Mouse (Mus musculus): Measurements from ENCODE around the gene Sv2c. TPM values are rescaled to one million over a fixed set of nuclear protein-coding genes. Genes with fewer than 3 reads are reported as not detected.

Gene Sv2c
- polyA plus RNA-seq, 1 experiment = 0.36 TPM

GRCm38 (mm10) chr13:95961191-95961791 is 171.1 kb downstream of the Sv2c start:
- no peak for DNase-seq
- H3K4me1 ChIP-seq (ENCODE audit: control insufficient read depth, insufficient read depth, low read length) = peaks cover 2% of the 10 kb centered on the region; the same call in 1 of the 2 replicates
- TF ChIP-seq CTCF (IDR thresholded peaks at IDR 0.05; ENCODE audit: insufficient read depth, low read length) = no peak
- no peak for TF ChIP-seq POLR2A (IDR thresholded peaks at IDR 0.05; ENCODE audit: borderline replicate concordance, extremely low read depth, low read depth, low read length)
- 12% methylated on average over 29 of the region's 29 CpGs for WGBS
- peak overlapping the region; percentile 65 for H3K4me3 ChIP-seq (replicated peaks; ENCODE audit: extremely low read depth, low read depth, low read length)

DNA sequence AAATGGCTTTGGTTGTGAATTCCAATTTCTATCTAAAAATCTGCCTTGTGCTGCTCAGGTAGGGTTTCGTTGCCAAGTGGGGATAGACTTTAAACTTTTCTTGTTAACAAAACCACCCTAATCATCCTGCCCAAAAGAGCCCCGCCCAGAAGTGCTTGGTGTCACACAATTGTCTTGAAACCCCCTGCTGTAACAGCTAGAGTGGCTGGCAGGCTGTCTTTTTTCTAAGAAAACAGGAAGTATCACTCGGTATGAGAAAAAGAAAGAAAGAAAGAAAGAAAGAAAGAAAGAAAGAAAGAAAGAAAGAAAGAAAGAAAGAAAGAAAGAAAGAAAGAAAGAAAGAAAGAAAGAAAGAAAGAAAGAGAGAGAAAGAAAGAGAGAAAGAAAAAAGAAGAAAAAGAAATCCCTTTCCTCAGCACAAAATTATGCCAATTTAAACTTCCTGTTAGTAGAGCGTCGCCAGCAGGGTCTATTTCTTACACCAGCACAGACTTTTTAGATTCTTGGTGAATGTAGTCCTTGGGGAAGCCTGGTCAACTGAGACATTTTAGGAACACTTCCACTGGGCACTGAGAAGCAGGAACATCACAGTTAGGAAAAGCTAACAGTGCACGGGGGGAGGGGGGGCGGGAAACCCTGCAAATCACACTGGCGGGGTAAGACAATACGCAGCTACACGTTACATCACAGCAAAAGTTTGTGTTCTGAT is 171.7 kb downstream of the Sv2c start:
- 2% methylated on average over 10 of the region's 10 CpGs for WGBS
- H3K4me1 ChIP-seq (ENCODE audit: control insufficient read depth, insufficient read depth, low read length) = peaks cover 2% of the 10 kb centered on the region; the same call in 1 of the 2 replicates
- TF ChIP-seq CTCF (IDR thresholded peaks at IDR 0.05; ENCODE audit: insufficient read depth, low read length) (no peak), POLR2A (IDR thresholded peaks at IDR 0.05; ENCODE audit: borderline replicate concordance, extremely low read depth, low read depth, low read length) (no peak)
- DNase-seq = no peak
- peak overlapping the region; percentile 65 for H3K4me3 ChIP-seq (replicated peaks; ENCODE audit: extremely low read depth, low read depth, low read length)

DNA sequence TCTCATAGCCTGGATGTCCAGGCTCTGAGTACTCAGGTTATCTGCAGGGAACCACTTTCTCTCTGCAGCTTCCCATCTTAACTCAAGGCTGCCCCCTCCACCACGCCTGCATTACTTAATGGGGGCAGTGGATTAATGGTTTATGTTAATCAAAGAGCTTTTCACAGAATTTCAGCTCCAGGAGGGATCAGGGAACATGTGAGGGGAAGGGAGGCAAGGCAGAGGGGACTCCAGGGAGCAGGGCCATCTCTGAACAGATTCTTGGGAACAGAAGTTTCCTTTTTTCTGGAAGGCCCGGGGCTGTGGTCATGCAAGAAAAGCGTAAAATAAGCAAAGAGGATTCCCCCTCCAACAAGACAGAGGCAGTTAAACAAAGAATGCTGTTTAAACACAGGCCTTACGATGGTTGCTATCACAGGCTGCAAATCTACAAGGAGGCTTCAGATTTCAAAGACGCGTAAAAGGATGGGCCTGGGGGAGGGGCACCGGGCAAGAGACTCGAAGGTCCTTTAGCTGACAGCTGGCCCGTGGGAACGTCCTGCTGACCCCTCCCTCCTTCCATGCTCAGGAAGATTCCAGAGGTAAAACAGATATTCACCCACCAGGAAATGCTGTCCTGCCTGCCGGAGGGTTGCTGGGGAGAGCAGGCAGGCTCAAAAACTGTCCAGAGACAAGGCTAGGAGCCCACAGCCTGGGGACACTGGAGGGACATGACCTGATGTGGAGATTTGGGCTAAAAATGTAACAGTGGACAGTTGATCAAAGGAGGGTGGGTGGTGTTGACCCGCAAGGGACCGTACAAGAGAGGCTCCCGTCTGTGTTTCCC is 172.5 kb downstream of the Sv2c start:
- no peak for DNase-seq
- H3K4me3 ChIP-seq (replicated peaks; ENCODE audit: extremely low read depth, low read depth, low read length) = no peak overlapping the region
- 28% methylated on average over 14 of the region's 14 CpGs for WGBS
- no peak for TF ChIP-seq POLR2A (IDR thresholded peaks at IDR 0.05; ENCODE audit: borderline replicate concordance, extremely low read depth, low read depth, low read length)
- no peak for TF ChIP-seq CTCF (IDR thresholded peaks at IDR 0.05; ENCODE audit: insufficient read depth, low read length)
- H3K4me1 ChIP-seq (ENCODE audit: control insufficient read depth, insufficient read depth, low read length) = peaks cover 2% of the 10 kb centered on the region; the same call in 1 of the 2 replicates

DNA sequence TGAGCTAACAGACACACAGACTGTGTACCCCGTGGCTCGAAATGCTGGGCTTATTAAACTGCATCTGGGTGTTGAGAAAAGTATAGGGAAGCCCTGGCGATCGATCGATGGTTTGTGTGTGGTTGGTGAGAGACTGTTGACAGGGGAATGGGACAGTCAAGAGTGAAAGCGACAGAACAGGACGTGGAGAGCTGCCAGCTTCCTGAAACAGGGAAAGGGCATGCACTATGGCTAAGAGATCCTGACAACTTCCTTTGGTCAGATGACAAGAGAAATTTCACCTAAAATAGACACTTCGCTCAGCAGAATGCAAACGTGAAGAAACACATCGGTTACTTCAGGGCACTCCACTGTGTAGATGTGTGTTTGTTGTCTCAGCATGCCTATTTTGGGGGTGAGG is 175.2 kb downstream of the Sv2c start:
- WGBS = 39% methylated on average over 10 of the region's 10 CpGs
- H3K4me1 ChIP-seq (ENCODE audit: control insufficient read depth, insufficient read depth, low read length) = peaks cover 2% of the 10 kb centered on the region; the same call in 1 of the 2 replicates
- no peak for DNase-seq
- H3K4me3 ChIP-seq (replicated peaks; ENCODE audit: extremely low read depth, low read depth, low read length) = no peak overlapping the region
- TF ChIP-seq CTCF (IDR thresholded peaks at IDR 0.05; ENCODE audit: insufficient read depth, low read length) (no peak), POLR2A (IDR thresholded peaks at IDR 0.05; ENCODE audit: borderline replicate concordance, extremely low read depth, low read depth, low read length) (no peak)

DNA sequence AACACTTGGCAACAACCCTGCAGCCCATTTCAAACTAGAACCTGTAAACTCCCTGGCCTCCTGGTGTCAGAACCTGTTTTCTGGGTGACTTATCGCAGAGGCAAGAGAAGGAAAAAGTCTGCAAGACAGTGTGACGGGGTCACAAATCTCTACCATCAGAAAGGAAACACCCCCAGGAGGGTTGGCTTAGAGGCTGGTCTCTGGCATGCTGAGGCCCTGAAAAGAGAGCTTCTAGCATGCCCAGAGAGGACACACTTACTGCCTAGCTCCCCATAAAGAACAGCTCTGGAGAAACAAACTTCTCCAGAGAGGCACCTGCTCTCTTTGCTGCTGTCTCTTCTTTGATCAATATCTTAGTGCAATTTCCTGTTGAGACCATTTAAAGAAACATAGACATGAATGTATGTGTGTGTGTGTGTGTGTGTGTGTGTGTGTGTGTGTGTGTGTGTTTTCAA is 176.0 kb downstream of the Sv2c start:
- TF ChIP-seq CTCF (IDR thresholded peaks at IDR 0.05; ENCODE audit: insufficient read depth, low read length) = no peak
- TF ChIP-seq POLR2A (IDR thresholded peaks at IDR 0.05; ENCODE audit: borderline replicate concordance, extremely low read depth, low read depth, low read length) = no peak

DNA sequence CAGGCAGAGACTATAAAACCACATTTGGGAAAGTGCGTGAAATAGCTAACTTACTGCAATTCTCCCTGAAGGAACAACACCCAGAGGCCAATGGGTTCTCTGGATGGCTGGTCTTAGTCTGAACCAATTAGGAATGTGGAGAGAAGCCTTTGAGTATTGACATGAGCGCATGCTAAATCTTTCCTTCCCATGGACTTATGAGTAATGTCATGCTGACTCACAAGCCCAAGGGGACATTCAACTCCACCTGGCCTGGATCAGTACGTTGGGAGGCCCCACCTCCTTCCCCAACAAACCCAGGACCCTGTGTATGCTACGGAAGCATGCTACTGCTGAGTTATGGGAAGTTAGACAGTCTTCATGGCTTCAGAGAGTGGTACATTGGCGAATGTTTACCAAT is 177.2 kb downstream of the Sv2c start:
- H3K4me3 ChIP-seq (replicated peaks; ENCODE audit: extremely low read depth, low read depth, low read length) = no peak overlapping the region
- 88% methylated on average over 5 of the region's 5 CpGs for WGBS
- peaks cover 2% of the 10 kb centered on the region; the same call in 1 of the 2 replicates for H3K4me1 ChIP-seq (ENCODE audit: control insufficient read depth, insufficient read depth, low read length)
- DNase-seq = no peak
- no peak for TF ChIP-seq POLR2A (IDR thresholded peaks at IDR 0.05; ENCODE audit: borderline replicate concordance, extremely low read depth, low read depth, low read length)
- TF ChIP-seq CTCF (IDR thresholded peaks at IDR 0.05; ENCODE audit: insufficient read depth, low read length) = no peak

More for the DNA sequence above, 176.0 kb downstream of the Sv2c start:
- no peak for DNase-seq
- 78% methylated on average over 2 of the region's 2 CpGs for WGBS
- Histone ChIP-seq H3K4me3 (replicated peaks; ENCODE audit: extremely low read depth, low read depth, low read length) (no peak overlapping the region), H3K4me1 (ENCODE audit: control insufficient read depth, insufficient read depth, low read length) (peaks cover 2% of the 10 kb centered on the region; the same call in 1 of the 2 replicates)

DNA sequence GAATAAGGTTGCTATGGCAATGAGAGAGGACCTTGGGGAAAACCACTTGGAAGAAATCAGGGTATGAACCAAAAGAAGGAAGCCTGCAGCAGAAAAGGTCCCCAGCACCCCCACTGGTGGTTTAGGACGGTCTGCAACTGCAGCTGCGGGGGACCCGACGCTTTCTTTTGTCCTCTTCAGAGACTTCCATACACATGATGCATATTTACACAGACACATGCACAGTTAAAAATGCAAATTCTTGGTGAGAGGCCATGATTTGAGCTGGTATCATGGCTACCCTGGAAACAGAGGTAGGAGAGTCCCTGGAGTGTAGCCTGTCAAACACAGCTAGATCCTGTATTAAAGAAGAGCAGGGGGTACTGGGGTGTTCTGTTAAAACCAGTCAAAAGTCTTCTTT is 178.7 kb downstream of the Sv2c start:
- Histone ChIP-seq H3K4me3 (replicated peaks; ENCODE audit: extremely low read depth, low read depth, low read length) (no peak overlapping the region), H3K4me1 (ENCODE audit: control insufficient read depth, insufficient read depth, low read length) (peaks cover 2% of the 10 kb centered on the region; the same call in 1 of the 2 replicates)
- WGBS = 85% methylated on average over 4 of the region's 4 CpGs
- TF ChIP-seq POLR2A (IDR thresholded peaks at IDR 0.05; ENCODE audit: borderline replicate concordance, extremely low read depth, low read depth, low read length) = no peak
- no peak for TF ChIP-seq CTCF (IDR thresholded peaks at IDR 0.05; ENCODE audit: insufficient read depth, low read length)
- DNase-seq = no peak

- no peak for TF ChIP-seq CTCF (IDR thresholded peaks at IDR 0.05; ENCODE audit: insufficient read depth, low read length)
- no peak for TF ChIP-seq POLR2A (IDR thresholded peaks at IDR 0.05; ENCODE audit: borderline replicate concordance, extremely low read depth, low read depth, low read length)
- no peak for DNase-seq
- 88% methylated on average over 4 of the region's 4 CpGs for WGBS
- H3K4me1 ChIP-seq (ENCODE audit: control insufficient read depth, insufficient read depth, low read length) = peaks cover 2% of the 10 kb centered on the region; the same call in 1 of the 2 replicates
- H3K4me3 ChIP-seq (replicated peaks; ENCODE audit: extremely low read depth, low read depth, low read length) = no peak overlapping the region
Observed at GRCm38 (mm10) chr13:95952263-95952662, 180.1 kb downstream of the Sv2c start.

Measured in lung, adult 2 months (tissue).